Comparison of ENCODE assay signal across 8 mouse cellular contexts in the genomic region with DNA sequence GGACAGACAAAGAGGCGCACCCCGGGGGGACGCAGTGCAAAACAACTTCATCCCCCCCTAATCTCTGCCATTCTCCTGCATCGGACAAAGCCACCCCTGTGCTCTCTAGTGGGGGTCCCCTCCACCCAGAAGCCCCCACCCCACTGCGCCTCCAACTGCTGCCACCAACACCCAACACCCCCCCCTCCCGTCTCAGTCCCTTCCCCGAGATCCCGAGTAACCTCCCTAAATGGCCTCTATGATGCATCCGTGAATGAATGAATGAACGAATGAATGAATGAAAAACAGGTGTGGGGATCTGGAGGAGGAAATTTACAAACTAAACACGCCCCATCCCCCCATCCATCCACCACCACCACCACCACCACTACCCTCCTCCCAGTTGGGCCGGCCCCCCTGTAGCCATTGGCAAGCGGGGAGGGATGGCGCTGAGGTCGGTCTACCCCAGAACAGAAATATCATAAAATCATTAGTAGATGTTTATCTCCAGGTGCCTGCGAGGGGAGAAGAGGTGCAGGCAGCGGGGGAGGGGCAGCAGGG. TPM values are rescaled to one million over a fixed set of nuclear protein-coding genes. Genes with fewer than 3 reads are reported as not detected.
DNase-seq lines count a peak whose midpoint lies in the region; ATAC-seq and TF ChIP-seq lines count a peak whose summit lies in the region.

No protein-coding gene starts in this region.

- no peaks in the 10 kb centered on the region for H3K9me3 ChIP-seq in heart, embryonic 15.5 days (replicated peaks)
- no peaks in the 10 kb centered on the region for H3K9me3 ChIP-seq in limb, embryonic 13.5 days

- H3K27me3 ChIP-seq in heart, embryonic 15.5 days: no peaks in the 10 kb centered on the region
- no peaks in the 10 kb centered on the region for H3K27me3 ChIP-seq in limb, embryonic 13.5 days

- no peak overlapping the region for H3K27ac ChIP-seq in heart, embryonic 15.5 days
- peak overlapping the region; percentile 67; the same call in 1 of the 2 replicates for H3K27ac ChIP-seq in limb, embryonic 13.5 days
- H3K27ac ChIP-seq in olfactory bulb, adult 2 months (ENCODE audit: insufficient read depth, low read depth, low read length): no peak overlapping the region

- TF ChIP-seq CTCF in lung, adult 2 months (IDR thresholded peaks at IDR 0.05; ENCODE audit: insufficient read depth, low read length): no peak
- no peak for TF ChIP-seq CTCF in olfactory bulb, adult 2 months (IDR thresholded peaks at IDR 0.05; ENCODE audit: insufficient read depth, low read depth, low read length)

- DNase-seq in lung, adult 2 months: no peak
- no peak for DNase-seq in lung, adult 18-20 months
- DNase-seq in cerebellum, postnatal 10 days: peak; percentile 63 to 66
- DNase-seq in ovary, postnatal 36 days (ENCODE audit: low spot score): no peak
- DNase-seq in left cerebral cortex, adult 9 months (ENCODE audit: low spot score in 2 of 2): no peak

- H3K4me3 ChIP-seq in lung, adult 2 months (replicated peaks; ENCODE audit: extremely low read depth, low read depth, low read length): peak overlapping the region; percentile 31
- peak overlapping the region; percentile 87 for H3K4me3 ChIP-seq in heart, embryonic 15.5 days
- H3K4me3 ChIP-seq in limb, embryonic 13.5 days: peak overlapping the region; percentile 77
- peak overlapping the region; percentile 81 for H3K4me3 ChIP-seq in olfactory bulb, adult 2 months (ENCODE audit: insufficient read depth, low read depth, low read length)

- TF ChIP-seq POLR2A in lung, adult 2 months (IDR thresholded peaks at IDR 0.05; ENCODE audit: borderline replicate concordance, extremely low read depth, low read depth, low read length): no peak
- no peak for TF ChIP-seq POLR2A in olfactory bulb, adult 2 months (IDR thresholded peaks at IDR 0.05; ENCODE audit: insufficient read depth, low read depth, low read length)

- WGBS in lung, adult 2 months: 10% methylated on average over 17 of the region's 17 CpGs
- WGBS in heart, embryonic 15.5 days: 6% methylated on average over 16 of the region's 17 CpGs
- WGBS in limb, embryonic 13.5 days: under 1% methylated on average over 17 of the region's 17 CpGs
- WGBS in olfactory bulb, adult 2 months: 2% methylated on average over 17 of the region's 17 CpGs

- no peaks in the 10 kb centered on the region for H3K36me3 ChIP-seq in heart, embryonic 15.5 days
- peaks cover 2% of the 10 kb centered on the region for H3K36me3 ChIP-seq in limb, embryonic 13.5 days

- ATAC-seq in heart, embryonic 15.5 days (replicated peaks; ENCODE audit: insufficient number of reproducible peaks, insufficient read depth, low FRiP score, low read depth): no peak
- no peak for ATAC-seq in limb, embryonic 13.5 days (ENCODE audit: low FRiP score, low read depth)

- peaks cover 6% of the 10 kb centered on the region; the same call in 1 of the 2 replicates for H3K4me1 ChIP-seq in lung, adult 2 months (ENCODE audit: control insufficient read depth, insufficient read depth, low read length)
- H3K4me1 ChIP-seq in heart, embryonic 15.5 days (replicated peaks): peaks cover 25% of the 10 kb centered on the region
- H3K4me1 ChIP-seq in limb, embryonic 13.5 days: peaks cover 36% of the 10 kb centered on the region
- H3K4me1 ChIP-seq in olfactory bulb, adult 2 months (ENCODE audit: control insufficient read depth, insufficient read depth, low read length): peaks cover 15% of the 10 kb centered on the region

- peak overlapping the region; percentile 87 for H3K9ac ChIP-seq in heart, embryonic 15.5 days
- H3K9ac ChIP-seq in limb, embryonic 13.5 days: peak overlapping the region; percentile 84

- H3K4me2 ChIP-seq in heart, embryonic 15.5 days: peak overlapping the region; percentile 97
- H3K4me2 ChIP-seq in limb, embryonic 13.5 days (replicated peaks): peak overlapping the region; percentile 92

RNA-seq across cellular contexts. Expression of a gene that starts 0.8 kb away (rescaled TPM):
- 6.6 and 11.2 TPM in 2 replicates for polyA plus RNA-seq in lung, adult 2 months (2012; rRNA removed)
- 5.0 and 6.2 TPM in 2 replicates for polyA plus RNA-seq in heart, embryonic 15.5 days (2015; fragmentation: Nextera tagmentation; extraction: Ambion mirVana)
- polyA plus RNA-seq in limb, embryonic 13.5 days (2015; fragmentation: Nextera tagmentation; extraction: Ambion mirVana): 10.4 and 10.5 TPM in 2 replicates
- polyA plus RNA-seq in olfactory bulb, adult 2 months (2012; ENCODE audit: insufficient read depth, insufficient read length, low replicate concordance, missing spikeins): not detected in 2 replicates

Comparison
In these comparisons a context has a peak if more than half of its experiments do, and no peak if none do; other contexts are left out.
1. DNase-seq: peak in cerebellum, postnatal 10 days (2 of 2); none in lung, adult 2 months (single experiment), lung, adult 18-20 months (0 of 2), ovary, postnatal 36 days (single experiment) and left cerebral cortex, adult 9 months (0 of 2).
2. H3K4me3 ChIP-seq: peak in every context shown above with its lines; median percentile 87 in heart, embryonic 15.5 days; 81 in olfactory bulb, adult 2 months; 77 in limb, embryonic 13.5 days; 31 in lung, adult 2 months.